Mouse (Mus musculus) embryo, embryonic 9.5 days (tissue): Measurements from ENCODE around the gene Inka1.

Source experiments
- DNase-seq: peaks from one replicate; pipeline ENCODE4 v3.0.0-alpha.2; 2017; ENCODE audit errors: extremely low spot score

Gene Inka1

DNA sequence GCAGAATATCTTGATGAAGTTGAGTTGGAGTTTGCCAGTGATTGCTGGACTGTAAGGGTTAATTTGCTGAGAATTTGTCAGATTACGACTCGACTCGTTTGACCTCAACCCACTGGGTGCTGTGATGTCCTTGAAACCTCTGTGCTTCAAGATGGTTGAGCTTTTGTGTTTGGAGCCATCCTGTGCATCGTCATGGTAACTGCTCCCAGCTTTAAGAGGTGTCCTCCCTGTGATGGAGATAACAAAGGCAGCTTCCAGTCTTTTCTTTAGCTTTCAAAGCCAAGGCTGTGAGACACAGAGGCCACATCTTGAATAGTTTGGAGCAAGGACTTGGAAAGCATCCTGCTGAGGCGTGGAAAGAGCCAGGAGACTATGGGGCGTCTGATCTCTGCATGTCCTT is 28.5 kb downstream of the Inka1 start:
- no peak for DNase-seq

DNA sequence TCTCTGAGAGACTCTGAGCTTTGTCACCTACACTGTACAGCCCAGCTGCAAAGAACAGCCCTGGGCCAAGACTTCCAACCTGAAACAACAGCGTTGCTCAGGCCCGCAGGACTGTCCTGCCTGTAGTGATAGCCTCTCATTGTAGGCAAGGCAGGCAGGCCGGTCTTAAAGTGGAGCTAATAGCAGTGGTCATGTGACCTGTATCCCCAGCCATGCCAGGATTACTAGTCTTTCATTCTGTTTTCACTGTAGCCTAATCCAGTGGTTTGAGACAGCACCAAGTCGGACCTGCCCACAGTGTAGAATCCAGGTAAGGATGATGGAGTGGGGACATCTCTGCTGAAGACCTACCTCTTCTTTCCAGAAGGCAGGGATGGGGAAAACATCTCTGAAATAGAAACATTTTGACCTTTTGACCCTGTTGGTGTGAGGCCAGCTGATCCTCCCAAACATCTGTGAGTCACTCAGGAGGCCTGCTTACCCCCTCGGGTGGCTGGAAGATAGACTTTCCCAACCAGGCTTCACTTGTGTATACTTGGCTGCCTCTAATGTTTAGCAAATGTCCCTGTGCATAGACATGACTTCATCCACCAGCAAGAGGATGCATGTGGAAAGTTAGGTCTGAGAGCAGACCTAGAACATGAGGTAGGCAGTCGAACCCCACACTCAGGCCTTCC is 29.9 kb downstream of the Inka1 start:
- DNase-seq = no peak

DNA sequence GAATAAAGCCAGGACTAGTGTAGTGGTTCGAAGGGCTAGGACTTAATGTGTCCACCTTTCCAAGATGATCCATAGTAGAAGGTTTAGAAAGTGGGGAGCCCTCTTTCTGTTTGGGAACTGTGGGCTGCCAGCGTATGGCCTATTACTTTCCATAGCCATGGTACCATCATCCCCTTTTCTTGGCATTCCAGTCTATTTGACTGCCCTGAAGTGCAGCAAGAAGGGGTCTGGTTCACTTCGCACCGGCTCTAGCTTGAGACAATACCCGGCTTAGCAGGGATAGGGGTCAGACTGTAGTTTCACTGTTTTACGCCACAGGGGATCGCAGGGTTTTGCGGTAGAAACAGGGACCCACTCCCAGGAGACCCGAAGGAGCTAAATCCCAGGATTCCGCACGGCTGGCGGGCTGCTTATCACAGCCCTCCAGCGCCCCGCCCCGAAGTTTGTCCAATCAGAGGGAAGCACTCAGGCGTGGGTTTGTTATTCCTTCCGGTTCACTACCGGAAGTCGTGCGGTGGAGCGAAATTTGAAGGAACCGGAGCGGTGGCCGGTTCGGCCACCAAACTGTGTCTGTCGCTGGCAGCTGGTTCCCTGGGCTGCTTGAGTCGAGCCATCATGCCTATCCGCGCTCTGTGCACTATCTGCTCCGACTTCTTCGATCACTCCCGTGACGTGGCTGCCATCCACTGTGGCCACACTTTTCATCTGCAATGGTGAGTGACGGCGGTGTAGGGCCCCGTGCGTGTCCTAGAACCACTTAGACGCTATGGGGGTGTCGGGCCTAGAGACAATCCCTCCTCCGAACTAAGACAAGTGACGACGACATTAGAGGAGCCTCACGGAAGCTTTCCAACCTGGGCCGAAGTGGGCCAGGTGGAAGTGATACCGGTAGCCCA is 35.0 kb downstream of the Inka1 start:
- peak; percentile 87 for DNase-seq

DNA sequence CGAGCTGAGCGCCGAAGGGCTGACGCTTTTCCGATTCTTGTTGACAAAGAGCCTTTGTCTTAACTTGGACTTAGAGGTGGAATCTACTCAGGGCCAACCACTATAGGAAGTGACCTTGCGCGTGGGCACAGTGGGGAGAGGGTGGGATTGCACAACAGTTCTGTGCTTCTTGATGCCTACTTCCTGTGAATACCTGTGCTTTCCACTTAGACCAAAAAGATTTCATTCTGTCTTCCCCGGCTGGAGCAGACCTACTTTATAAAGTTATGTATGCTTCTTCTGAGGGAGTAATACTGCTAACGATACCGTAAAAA is 35.8 kb downstream of the Inka1 start, which contains the start of gene Traip:
Gene Traip, plus strand, starts transcription at position 215 of the 314 bp plus-strand sequence.
- DNase-seq = no peak

DNA sequence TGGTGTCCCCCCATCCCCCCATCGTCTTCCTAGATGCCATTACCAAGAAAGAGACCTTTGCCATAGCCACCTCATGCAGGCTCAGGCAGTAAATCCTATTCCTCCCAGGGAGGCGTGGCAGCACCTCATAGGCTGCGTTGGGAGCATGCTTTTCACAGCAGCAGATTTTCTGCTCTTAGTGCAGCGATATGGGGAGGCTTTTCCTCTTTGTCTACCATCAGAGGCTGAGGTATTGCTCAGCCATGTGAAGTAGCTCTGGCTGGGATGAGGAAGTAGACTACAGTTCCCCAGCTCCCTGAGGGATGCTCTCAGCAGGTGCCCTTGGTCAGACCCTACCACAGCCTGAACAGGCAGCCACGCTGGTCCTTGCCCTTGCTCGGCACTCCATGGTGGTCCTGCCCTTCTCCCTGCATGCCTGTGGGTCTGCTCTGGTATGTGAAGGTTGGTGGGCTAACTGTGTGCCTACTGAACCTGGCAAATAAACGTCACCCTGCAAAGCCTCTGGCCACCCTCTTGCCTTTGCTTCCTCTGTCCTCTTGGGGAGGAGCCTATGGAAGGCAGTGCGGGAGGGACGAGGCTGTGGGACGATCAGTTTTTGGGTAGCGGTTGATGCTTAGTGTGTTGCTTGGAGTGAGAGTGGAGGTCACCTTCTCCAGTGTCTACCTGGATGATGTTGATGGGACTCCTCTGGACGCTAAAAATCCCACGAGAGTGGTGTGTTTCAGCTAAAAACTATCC is 36.3 kb downstream of the Inka1 start:
- no peak for DNase-seq

DNA sequence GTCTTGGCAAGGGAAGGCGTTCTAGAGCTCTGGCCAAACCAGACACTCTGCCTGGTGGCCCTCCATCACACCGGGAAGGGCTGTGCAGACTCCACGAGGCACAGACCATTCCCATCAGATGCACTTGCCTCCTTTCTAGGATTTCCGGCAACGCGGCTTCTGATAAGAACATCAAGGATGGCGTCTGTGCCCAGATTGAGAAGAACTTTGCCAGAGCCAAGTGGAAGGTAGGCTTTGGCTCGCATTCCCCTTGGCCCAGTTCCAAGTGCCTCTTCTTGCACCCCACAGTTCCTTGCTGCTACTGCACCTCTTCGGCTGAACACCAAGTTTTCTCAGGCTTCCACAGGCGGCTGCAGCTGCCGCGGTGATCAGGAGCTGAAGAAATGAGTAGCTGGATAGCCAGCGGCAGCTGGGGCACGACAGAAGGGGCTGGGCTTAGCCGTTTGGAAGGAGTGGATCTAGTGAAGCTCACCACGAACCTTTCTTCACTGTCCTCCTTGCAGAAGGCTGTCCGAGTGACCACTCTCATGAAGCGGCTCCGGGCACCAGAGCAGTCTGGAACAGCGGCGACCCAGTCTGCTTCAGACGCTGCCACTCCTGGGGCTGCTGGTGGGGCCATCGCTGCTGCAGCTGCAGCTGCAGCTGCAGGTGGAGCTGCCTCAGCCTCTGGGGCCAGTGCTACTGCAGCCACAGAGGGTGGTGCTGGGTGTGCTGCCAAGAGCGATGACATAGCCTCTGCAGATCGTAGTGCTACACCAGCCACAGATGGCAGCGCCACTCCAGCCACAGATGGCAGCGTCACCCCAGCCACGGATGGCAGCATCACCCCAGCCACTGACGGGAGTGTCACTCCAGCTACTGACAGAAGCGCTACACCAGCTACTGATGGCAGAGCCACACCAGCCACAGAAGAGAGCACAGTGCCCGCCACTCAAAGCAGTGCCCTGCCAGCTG is 38.2 kb downstream of the Inka1 start:
- no peak for DNase-seq

DNA sequence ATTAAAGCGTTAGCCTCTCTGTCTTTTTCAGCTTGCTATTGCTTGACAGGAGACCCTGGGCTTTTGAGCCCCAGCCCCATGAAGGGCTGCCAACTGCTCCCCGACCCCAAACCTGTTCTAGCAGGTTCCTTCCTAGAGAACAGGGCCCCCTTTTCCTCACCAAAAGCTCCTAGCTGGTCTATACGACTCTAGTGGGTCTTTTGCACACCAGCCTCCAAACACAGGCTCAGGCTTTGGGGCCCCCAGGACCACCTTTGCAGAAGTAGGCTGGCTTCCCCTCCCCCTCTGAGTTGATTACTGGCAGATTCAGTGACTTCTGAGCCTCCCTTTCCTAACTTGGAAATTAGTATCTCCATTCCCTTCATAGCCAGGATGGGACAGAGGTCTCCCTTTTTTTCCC is 48.8 kb downstream of the Inka1 start:
- DNase-seq = no peak

DNA sequence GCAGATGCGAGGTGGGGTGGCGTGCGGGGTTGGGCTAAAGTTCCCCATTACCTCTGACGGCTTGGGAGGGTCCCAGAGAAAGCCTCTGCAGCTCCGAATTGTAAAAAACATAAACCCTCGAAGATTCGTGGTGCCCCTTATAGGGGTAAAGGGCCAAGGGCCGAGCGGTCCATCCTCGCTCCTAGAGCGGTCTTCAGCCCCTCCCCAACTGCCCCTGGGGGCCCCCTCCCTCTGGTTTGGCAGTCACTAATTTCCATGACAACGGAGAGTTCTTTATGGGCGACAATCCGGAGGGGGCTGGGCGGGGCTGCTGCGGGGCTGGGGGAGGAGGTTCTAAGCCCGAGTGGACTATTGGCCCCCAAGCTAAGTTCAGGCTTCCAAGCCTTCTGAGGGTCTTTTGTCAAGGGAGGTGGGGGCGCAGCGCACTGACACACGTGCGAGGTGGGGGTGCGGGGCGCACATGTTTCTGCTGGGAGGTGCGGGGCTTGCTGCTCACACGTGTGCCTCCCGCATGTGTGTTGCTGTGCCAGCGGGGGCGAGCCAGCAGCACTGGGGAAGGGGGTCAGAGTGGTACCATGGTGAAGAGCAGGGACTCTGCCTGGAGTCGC is 49.4 kb downstream of the Inka1 start:
- peak; percentile 51 for DNase-seq

DNA sequence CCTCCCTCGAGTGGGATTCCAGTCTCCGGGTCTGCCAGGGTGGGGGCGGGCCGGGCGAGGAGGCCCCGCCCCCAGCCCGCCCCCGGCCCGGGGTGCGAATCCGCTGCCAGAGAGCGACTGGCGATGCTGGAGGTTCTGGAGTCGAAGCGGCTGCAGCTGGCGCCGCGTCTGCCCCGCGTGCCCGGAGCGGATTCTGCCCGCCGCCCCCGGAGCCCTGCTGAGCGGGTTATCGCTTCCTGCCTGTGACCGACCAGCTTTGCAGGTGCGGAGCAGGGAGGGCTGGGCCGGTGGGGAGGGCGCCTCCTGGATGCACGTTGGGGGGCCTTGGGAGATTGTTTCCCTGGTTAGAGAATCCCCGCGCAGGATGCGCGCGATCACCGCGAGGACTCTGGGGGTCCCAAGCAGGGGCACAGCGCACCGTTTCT is 49.9 kb downstream of the Inka1 start:
- peak; percentile 67 for DNase-seq

DNA sequence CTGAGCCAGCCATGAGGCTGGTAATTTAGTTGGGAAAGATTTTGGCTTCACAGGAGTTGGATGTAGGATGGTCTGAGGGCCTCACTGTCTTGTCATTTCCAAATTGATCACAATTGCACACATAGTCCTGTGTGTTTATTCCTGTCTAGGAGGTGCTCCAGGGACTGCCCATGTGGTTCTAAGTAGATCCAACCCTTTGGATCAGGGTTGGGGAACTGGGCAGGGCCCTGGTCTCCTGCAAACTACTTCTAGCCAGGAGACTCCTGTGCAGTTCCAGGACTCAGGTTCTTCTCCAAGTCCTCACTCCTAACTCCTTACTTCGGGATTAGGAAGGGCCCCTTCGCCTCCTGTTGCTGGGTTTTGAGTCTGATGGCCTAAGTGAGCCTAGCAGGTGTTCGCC is 50.3 kb downstream of the Inka1 start, which contains the start of gene Camkv:
Gene Camkv, plus strand, starts transcription at position 301 of the 400 bp plus-strand sequence.
- no peak for DNase-seq
